Mouse (Mus musculus) cerebellum, adult (tissue): ENCODE measurements around the gene Zfyve27.

Experiments
- ATAC-seq: cut with Nextera tagmentation; 2 replicates; pipeline ENCODE4 v1.9.2; 2017; ENCODE audit warnings: mild to moderate bottlenecking, moderate library complexity, mixed read lengths; ENCODE audit not compliant: insufficient number of reproducible peaks, low FRiP score, low TSS enrichment

Zfyve27 gene

DNA sequence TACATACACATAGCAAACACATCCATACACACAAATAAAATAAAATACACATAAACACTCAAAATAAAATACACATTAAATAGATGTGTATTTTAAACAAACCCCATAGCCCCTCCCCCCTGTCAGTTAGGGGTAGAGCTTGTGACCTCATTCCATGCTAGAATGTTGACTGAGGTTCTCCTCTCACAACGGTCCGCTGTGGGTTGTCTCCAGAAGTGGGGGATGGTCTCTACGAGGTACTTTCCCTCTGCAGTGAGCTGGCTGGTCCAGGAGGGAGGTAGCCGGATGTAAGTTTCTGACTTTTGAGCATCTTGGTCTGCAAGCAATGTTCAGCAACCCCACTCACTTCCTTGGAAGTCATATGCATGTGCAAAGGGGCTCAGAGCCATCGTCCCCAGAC is at the start of gene Zfyve27:
Gene Zfyve27, plus strand, starts transcription at position 188 of the 400 bp plus-strand sequence.
- no peak for ATAC-seq

DNA sequence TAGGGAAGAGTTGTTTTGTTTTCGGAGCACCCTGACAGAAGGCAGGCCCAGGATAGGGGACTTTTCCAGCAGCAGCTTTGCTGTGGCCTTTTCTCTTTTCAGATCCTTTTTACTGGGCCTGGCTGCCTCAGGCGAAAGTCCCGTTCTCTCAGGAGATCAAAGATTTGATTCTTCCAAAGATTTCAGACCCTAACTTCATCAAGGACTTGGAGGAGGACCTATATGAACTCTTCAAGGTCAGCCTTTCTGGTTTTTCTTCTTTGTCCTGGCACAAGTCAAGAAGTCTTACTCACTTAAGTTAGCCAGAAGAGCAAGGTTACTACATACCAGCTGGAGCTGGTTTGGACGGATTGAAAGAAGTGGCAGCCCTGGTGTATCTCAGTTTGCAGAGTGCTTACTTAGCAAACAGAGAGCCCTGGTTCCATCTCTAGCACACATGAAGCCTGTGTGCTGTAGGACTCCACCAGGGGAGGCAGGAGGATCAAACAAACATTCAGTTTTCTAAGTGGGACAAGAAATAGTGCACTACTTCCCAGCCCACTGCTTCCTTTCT is 47.9 kb upstream of the Zfyve27 start:
- no peak for ATAC-seq

DNA sequence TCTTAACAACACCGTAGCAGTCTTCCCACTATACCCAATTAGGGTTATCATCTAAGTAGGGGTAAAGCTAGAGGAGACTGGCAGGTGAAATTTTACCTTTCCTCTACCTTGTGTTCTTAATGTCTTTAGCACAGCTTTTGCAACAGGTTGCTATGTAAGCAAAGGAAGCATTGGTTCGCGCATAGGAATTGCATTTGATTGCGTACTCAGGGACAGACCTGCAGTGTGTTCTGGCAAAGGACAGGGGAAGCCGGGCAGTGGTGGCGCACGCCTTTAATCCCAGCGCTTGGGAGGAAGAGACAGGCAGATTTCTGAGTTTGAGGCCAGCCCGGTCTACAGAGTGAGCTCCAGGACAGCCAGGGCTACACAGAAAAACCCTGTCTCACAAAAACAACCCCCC is 45.6 kb upstream of the Zfyve27 start:
- no peak for ATAC-seq

DNA sequence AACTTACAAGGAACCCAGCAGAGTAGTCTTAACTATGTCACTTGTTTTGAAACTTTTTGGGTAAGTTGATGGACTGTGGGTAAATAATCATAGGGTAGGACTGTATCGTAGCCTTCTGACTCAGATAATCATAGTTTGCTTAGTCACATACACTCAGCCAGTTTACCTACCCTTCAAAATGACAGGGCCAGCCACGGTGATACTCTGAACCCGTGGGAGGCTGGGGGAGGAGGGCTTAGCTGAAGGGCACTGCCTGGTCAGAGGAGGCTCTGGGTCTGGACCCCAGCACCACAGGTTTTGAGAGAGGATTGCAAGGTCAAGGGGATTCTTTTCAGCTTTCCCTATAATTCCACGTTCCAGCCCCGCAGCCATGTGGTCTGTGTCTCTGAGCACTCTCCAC is 45.2 kb upstream of the Zfyve27 start:
- no peak for ATAC-seq

DNA sequence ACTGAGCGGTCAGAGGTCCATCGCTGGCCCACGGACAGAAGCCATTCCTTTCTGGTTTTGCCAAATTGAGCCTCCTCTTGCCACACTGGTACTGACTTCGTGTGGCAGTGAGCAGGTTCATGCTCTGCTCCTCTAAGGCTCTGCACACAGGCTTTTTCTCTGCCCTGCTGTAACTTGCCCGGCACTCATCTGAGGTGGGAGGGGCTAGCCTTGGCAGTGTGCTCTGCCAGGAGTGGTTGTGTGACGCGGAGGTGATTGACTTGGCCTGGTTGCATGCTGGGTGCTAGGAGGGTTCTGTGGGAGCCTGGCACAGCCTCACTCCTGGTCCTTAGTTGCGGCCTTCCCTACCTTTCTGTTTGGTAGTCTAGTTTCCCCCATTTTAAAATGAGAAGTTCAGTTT is 43.3 kb upstream of the Zfyve27 start:
- ATAC-seq, result no peak

DNA sequence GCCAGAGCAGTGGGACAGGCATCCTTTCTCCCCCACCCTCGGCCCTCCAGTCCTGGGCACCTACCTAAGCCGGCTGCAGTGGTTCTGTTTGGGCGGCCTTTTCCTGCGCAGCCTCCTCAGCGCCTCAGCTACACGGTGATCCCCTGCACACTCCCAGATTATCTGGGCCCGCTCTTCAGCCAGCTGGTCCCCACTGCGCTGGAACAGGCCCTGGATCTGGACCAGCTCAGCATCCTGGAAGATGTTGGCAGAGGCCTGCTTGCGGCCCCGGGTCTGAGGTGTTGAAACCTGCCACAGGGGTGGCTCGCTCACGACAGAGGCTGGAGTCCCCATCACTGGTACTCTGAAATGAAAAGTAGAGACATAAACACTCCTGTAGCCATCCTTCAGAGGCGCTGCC is 39.1 kb upstream of the Zfyve27 start:
- ATAC-seq, result no peak

DNA sequence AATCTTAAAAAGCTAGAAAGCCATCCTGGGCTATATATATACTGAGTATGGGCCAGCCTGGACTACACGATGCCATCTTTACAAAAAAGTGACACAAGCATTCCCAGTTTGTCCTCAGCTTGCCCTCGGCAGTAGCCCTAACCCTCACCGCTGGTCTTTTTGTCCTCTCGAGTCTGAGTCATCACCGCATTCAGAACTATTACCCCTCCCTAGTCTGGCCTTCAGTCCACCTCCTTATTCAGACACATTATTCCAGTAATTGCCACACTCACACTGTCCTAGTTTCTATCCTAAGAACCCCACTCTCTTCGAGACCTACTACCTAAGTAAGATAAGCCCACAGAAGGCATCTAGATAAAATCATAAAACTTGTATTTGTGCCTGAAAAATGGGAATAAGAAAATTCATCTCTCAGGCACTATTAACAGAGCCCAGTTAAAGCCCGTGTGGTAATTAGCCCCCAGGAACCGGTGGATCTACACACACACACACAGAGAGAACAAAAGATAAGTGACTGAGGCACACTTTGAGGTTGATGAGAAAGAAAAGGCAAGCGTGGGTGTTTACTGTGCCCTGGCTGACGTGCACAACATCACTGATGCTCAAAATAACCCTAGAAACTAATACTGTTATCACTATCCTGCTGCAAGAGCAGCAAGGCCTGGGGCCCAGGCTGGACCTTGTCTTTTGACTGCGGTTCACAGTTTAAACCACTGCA is 38.1 kb upstream of the Zfyve27 start:
- no peak for ATAC-seq

DNA sequence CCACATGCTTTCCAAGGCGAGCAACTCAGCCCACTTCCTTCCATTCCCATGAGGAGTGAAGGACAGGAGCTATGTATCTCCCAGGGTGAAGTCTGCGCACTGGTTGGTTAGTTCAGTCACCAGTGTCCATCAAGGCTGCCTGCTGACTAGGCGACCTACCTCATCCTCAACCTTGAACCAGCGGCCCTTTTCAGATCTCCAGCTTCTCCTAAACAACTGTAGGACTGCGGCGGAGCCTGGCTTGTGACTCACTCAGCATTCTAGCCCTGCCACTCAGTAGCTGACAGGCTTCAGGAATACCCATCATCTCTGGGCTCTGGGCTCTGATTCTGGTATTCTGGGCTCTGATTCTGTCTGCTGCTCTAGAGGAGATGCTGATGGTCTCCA is 37.5 kb upstream of the Zfyve27 start:
- ATAC-seq, result no peak

DNA sequence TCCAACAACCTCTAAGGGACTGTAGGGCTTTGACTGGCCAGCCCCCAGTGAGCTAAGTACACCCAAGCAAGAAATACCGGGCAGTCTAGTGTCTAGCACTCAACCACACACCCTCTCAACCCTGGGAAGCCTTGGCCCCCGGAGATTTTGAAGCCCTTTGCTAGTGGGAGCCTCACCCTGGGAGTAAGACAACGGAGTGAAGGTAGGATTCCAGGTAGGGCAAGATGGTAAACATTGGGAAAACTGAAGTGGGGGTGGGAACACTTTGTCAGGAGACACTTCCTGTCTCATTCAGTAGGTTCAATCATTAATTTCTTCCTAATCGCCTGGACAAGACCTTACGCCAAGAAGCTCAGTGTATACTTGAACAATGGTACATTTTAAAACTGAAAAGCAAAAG is 36.7 kb upstream of the Zfyve27 start:
- no peak for ATAC-seq

DNA sequence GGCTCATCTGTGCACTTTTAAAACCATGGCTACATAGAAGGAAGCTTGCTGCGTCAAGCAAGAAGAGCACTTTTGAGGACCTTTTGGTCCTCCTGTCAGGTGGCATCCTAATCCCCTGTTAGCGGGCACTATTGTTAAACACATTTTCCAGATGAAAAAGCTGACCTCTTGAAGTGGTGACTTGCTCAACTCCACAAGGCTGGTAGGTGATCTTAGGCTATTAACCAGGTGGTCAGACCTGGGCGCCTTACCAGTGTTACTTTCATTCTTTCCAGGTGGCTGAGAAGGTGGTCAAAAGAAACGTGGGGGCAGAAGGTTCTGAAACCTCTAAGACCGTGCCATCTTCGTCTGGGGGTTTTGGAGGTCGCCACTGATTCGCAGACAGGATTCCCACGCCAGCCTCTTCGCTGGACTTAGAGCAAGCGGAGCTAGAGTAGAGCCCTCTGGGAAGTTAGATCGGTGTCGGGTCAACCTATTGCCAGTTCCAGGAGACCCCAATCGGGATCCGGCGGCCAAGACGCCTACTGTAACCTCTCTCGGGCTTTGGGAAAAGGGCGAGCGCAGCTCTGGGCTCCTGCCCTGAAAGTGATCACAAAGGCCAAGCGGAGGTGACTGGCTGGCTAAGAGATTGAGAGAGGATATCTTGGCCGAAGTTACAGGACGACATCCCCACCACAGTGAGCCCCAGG is 35.6 kb upstream of the Zfyve27 start:
- ATAC-seq, result no peak

DNA sequence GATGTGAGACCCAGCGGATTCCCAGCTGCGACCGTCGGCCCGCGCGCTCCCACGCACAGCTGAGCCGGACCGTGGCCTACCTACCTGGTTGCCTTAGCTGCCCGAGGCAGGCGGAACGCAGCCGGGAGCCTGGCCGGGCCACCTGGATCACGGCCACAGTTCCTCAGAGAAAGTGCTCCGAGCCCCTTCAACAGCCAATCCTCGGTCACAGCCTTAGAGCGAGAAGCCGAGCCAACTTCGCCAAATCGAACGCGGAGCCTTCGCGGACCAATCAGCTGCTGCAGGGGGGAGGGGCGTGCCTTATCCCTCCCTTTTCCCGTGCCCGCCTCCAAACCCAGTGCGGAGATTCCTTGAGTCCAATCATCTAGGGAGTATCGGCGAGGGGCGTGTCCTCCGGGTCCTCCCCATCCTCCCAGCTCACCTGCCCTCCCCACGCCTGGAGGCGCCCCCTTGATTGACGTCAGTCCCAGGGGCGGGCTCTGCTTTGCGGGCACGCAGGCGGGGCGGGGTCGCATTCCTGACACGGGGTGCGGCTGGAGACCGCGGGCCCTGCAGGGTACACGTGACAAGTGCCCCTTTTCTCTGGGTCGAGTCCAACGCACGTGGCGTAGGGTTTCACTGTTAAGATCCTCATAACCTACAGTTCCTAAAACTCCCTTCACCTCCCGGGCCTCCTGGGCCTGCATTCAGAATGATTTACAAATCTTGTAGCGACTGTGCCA is 34.8 kb upstream of the Zfyve27 start, which contains the start of gene Avpi1:
Gene Avpi1, minus strand, starts transcription at position 273 of the 722 bp plus-strand sequence.
- peak; percentile 89 for ATAC-seq

DNA sequence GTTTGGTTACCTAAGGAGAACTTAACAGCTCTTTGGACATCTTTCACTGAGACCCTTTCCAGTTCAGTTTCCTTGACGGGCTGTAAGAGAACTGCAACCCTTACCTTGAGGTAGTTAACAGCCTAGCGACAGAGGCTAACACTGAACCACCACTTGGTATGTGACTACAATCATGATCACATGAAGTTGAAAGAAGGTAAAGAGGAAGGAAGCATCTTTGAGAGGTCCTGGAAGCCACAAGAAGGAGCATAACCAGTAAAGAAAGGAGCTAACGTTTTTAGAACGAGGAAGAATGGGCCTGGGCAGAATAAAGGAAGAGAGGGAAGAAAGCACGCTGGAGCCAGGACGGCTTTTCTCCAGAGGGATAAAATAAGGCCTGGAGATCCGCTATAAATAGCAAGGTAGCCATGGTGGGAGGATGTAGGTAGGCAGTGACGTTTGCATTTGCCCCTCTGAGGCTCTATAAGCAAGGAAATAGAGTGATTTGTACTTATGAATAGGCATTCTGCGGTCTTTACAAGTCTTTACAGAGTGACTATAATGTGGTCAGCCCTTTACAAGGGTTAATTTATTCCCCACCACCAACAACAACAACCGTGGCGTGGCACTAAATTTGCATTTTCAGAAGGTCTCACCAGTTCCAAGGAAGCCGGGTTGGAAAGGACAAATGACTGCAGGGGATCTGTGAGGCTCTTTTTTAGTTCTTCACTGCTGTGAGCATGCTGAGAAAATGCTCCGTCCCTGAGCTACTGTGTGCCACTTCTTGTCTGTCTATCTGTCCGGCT is 34.0 kb upstream of the Zfyve27 start:
- no peak for ATAC-seq

DNA sequence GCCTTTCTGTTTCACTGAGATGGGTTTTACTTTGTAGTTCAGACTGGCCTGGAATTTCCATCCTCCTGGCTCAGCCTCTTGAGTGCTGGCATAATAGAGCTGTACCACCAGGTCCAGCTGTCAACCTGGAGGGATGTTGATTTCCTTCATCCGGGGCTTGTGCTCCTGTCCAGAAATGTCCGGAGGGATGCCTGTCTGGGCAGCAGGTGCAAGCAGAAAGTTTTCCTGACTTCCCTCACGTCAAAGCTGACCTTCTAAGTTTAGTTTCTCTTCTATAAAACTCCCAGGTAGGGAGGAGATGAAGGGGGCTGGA is 33.5 kb upstream of the Zfyve27 start:
- ATAC-seq, result no peak

DNA sequence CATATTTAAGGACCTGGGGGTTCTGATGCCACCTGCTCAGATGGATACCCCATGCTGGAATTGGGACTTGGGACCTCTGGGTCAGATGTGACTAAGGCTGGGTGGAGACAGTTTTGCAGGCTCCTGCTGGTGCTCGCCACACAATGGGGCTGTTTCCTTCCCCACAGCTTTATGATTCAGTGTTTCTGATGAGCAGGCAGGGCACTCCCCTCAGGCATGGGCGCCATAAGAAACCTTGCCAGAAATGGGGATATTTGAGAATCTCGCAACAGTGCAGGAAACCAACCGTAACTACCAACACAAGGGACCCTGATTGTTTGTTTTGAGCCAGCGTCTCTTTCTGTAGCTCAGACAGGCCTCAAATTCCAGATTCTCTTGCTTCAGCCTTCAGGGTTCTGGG is 32.6 kb upstream of the Zfyve27 start:
- no peak for ATAC-seq

DNA sequence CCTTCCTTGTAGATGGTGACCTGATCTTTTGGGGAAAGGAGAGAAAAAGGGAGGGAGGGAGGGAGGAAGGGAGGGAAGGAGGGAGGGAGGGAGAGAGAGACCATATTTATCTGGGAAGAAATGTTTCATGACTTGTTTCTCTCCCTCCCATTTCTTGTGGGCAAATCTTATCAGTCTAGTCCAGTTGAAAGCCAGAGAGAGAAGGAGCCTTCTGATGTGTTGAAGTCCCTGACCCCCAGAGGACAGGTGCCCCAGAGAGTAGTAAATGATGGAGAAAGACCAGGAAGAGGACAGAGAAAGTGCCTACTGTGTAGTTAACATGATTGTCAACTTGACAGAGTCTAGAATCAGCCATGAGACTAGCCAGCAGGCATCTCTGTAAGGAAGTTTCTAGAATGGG is 28.7 kb upstream of the Zfyve27 start:
- ATAC-seq, result no peak

DNA sequence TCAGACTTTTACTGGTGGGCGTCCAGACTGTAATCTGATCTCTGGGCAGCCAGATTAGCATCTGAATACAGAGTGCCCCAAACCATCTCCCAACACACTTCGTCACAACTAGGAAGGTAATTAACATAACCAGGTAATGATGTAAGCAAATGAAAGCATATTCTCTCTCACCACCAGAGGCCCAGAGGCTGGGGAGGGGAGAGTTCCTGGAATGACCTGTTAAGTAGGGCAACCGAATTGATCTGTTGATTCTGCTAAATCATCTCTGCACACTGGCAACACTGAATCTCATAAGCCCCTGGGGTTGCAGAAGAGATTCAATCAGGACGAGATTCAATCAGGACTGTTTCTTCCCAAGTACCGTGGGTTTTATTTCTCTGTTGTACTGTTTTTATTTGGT is 27.6 kb upstream of the Zfyve27 start:
- ATAC-seq, result no peak

DNA sequence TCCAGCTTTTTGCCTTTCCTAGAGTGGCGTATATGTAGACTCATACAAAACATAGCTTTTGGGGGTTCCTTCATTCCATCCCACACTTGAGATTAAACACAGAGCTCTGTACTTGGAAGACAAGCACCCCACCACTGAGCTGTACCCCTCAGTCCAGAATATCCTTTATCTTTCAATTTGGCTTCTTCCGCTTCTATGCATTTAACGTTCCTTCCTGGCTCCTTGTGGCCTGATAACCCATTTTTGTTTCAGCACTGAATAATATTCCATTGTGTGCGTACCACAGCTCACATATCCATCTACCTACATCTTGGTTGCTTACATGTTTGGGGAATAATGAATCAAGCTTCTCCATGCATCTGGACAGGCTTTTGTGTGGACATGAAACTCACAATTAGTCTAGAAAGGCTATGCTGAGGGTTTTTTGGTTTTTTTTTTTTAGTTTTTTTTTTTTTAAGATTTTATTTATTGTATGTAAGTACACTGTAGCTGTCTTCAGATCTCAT is 26.5 kb upstream of the Zfyve27 start:
- ATAC-seq, result no peak

DNA sequence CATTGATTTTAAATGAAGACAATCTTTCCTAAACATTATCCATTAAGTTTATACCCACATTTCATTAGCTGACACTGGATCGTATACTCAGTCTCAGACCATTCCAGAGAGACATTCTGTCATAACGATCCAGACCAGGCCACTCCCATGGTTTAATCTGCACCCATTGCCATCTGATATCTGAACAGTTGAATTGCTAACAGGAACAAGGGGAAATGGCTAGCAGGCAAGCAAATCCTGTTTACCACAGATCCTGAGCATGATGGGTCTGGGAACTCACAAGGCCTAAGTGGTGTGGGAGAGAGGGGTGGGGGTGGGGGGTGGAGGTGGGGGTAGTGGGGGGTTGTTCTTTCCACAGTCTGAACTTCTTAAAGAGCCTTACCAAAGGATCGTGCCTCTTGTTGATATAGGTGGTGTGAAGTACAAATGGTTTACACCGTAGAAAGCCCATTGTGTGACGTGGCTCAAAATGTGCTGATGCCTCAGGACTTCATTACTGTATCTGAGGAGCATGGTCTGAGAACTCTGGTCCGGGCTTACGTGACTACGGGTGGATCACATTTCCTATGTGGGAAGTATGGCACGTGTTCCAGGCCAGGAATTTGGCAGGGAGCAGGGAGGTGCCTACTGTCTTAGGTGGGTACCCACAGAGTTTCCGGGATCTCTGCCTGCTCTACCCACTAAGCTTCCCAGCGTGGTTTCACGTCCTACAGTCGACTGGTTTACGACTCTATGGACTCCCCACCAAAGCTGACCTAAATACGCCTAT is 25.1 kb upstream of the Zfyve27 start:
- ATAC-seq, result no peak

DNA sequence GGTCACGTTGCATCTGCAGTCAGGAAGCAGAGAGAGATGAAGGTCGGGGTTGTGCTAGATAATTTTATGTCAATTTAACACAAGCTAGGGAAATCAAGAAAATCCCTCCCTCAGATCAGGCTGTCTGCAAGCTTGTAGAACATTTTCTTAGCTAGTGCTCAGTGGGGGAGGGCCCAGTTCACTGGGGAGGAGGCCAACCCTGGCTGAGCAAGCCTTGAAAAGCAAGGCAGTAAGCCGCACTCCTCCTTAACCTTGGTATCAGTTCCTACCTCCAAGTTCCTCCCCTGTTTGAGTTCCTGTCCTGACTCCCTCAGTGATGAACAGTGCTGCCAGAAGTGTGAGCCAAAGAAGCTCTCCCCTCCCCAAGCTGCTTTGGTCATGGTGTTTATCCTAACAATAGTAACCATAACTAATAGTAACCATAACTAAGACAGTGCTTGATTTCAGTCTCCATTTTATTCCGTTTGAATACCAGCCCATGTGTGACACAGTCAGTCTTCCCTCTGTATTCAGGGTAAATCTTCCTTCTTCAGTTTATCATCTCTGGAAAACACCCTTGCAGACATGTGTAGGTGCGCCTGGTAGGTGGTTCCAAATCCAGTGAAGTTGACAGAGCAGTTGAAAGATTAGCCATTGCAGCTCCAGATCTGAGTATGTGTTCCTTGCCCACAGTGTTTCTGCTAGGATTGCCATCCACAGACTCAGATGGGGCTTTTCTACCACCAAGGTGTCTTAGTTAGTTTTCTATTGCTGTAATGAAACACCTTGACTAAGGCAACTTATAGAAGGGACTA is 23.8 kb upstream of the Zfyve27 start:
- ATAC-seq, result no peak
